Mouse (Mus musculus): ENCODE measurements around the gene Nxpe4.
A peak's percentile ranks its signal among the peaks of the same experiment; 100 is the strongest.
"Not testable (repeated sequence)": the region's sequence is repeated elsewhere in the genome, so short reads cannot be mapped to it uniquely, and the experiment has no call there.

Nxpe4 gene

DNA sequence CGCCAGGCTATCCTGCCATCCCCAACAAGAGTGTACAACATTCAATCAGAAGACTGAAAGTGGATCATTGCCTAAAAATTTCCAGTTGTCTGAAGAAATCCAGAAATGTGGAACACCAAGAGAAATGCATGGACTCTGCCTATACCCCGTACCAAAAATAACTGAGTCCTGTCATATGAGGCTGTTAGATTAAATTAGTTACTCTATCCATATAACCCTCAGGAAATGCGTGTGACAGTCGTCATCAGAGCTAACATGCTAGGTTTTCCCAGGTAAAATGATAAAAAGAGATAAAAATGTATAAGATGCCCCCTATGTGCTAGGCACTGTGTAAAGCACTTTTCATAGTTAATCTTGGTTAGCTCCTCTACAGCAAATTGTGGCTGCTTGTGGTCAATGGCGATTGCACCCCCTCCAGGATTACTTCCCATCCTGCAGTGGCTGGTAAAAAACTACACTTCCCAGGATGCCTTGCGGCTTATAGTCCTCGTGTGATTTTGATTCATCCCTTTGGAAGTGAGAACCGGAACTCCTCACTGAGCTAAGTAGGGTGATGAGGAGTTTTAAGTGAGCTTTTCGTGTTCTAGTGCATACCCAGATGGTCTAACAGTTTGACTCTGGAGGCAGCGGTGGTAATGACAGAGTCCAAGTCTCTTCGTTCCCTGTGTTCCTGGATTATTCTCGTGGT lies at the start of gene Nxpe4:
TSS of gene Nxpe4 (plus strand) at position 519 of the 688 bp plus-strand sequence.
- DNase-seq (ENCODE audit: low spot score): peak; percentile 94

DNA sequence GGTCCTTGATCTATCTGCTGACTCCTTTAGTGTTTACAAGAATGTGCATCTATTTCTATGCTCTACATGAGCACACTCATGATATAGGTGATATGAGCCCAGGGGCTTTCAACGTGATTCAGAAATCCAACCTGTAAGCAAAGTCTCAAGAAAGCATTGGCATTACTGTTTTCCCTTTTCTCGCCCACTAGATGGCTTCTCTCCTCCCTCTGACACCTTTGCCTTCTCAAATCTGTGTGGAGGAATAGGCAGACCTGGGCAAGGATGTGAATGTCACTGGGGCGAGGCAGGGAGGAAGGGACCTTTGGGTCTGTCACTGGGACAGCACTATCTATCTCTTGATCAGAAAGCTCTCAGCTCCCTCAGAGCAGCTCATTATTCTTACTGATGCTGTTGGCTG lies 35.0 kb upstream of the Nxpe4 start:
- DNase-seq (ENCODE audit: low spot score): no peak

DNA sequence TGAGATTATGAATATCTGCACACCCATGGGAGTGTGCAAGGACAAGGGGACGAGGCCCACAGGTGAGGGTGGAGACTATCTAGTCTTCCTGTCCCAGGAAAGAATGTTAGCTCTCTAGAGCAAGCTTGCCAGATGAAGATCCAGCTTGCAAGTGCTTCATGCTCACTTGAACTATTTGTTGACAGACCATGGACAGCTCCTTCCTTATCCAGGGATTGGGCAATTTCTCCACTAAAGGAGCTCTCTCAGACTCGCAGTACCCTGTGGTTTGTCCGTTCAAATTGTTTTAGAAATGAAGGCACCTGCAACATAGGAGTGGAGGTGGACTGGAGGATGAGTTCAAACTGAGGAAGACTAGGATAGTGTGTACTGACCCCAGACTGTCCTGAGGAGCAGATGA lies 24.3 kb upstream of the Nxpe4 start:
- peak; percentile 56 for DNase-seq (ENCODE audit: low spot score)

DNA sequence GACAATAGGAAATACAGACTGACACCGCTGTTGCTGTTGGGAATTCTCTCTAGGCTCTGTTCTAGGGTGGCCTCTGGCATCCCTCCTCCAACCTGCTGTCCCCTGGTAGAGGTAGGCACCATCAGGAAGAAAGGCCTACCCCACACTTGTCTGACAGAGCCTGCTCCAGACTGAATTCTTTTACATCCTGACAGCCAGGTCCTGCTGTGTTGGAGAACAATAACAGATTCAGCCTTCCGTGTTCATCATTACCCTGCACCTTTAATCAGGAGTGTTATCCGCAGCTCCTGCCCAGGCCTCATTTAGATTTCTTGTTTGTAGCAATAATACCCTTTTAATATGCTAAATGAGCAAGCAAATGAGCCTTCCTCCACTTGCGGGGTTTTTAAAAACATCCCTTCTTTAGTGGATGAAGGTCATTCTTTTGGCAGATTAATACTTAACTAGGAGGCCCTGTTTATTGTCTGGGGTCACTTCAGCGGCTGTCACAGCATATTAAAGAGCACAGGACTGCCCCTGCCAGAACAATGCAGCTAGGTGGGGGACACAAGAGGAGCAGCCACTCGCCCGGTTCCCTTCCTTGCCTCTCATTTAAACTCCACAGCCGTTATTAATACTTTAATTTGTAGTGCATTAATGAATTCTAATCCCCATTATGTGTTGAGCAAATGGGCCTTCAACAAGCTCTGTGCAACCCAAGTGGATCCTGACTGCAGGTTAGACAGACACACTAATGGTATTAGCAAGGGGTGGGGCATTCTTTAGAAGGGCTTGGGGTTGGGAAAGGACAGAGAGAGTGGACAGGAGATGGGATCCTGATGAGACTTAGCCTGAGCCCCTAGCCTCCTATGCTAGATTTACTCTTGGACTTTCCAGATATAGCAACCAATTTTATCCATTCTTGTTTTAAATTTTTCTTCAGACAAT lies 21.1 kb upstream of the Nxpe4 start:
- DNase-seq (ENCODE audit: low spot score): peak; percentile 81

DNA sequence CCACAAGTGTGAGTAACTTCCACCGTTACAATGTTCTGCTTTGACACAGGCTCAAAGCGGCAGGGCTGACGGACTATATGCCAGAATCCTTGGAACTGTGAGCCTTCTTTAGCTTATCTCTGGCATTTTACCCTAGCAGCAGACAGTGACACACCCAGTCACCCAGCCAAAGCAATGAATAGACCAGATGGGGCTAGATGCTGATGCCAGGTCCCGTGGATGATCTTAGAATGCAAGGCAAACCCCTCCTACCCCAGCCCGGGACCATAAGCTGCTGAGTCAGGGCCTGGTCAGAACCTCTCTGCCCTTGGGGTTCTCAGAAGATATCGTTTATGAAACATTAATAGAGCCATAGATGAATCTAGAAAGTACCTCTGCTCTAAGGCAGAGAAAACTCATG lies 19.2 kb upstream of the Nxpe4 start:
- no peak for DNase-seq (ENCODE audit: low spot score)

DNA sequence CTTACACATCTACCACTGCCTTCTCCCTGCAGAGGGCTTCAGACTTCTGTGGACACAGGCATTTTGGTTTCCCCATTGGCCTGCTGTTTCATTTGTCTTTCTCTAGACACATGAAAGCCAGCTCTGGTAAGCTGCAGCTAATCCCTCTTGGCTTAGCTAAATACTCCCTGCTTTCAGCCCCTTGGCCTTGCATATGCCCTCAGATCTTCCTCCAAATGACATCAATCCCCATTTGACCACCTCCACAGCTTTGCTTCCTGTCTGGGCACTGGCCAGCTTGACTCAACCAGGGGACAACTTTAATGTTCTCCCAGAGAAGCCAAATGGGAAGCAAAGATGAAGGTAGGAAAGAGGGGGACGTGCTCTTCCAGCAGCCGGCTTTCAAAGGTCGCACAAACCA lies 15.1 kb upstream of the Nxpe4 start:
- no peak for DNase-seq (ENCODE audit: low spot score)

DNA sequence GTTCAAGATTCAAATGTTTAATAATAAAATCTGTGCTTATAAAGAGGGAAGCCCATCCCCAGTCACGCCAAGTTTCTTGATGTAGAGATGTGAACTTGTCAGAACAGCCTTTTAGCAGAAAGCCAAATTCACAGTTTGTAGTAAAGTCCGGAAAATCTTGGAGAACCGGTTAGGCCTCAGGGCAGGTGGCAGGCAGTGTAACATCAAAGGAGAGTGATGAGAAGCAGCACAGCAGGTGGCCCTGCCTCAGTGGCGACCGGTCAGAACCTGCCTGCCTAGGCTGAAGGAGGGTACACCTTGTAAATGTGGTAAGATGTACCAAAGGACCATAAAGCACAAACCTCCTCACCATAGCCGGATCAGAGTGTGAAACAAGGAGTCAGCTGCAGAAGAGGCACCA lies 4.7 kb downstream of the Nxpe4 start:
- DNase-seq (ENCODE audit: low spot score): not testable (repeated sequence)

DNA sequence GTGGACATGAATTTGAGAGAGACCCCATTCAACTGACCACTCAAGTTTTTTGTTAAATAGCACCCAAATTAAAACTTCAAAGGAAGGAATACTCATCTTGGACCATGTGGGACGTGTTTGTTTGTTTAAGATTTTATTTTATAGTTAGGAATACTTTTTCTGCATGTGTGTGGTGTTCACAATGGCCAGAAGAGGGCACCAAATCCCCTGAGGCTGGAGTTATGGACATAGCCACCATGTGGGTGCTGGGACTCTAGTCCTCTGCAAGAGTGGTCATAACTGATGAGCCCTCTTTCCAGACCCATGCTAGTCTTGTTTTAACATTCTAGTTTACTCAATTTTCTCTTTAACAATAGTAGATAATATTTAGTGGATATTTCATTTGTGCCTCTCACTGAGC lies 14.9 kb downstream of the Nxpe4 start:
- DNase-seq (ENCODE audit: low spot score): peak; percentile 35

DNA sequence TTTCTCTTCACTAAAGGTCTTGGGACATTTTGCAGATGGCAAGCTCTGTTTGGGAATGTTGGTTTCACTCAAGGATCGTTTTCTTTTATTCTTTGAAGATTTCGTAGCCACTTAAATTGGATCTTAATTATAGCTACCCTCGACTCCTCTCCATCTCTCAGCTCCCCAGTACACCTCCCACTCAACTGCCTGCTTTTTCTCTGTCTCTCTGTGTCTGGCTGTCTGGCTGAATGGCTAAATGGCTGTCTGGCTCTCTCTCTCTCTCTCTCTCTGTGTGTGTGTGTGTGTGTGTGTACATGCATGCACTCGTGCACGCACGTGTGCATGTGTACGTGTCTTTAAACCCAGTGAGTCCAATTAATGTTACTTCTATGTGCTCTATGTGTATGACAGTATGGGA lies 19.5 kb downstream of the Nxpe4 start:
- no peak for DNase-seq (ENCODE audit: low spot score)

DNA sequence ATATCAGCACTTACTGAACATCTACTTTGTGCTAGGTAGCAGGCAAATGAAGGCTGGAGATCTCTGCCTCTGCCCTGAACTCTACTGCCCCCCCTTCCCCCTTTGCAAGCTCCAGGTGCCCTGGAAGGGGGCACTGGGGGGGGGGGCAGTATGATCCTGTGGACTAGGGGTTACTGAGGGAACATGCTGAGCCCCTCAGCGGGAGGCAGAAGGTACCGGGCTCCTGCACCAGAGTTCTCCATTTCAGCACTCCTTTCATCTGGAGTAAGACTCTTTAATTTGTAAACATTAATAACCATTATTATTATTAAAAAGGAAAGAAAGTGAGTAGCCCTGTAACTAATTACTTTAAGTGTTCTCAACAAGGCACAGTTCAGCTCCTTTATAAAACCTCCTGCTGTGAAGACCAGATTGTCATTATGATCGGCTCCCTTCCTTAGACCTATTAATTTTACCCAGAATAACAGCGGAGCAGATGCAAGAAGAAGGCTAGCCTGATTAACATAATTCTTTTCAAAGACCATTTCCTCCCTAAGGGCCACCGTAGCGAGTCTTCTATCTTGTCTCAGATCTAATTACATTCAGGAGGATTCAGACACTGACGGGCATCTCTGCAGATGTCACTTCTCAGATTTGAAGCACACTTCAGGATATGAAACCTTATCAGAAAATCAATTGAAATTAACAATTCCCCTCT lies 21.0 kb downstream of the Nxpe4 start:
- peak; percentile 56 for DNase-seq (ENCODE audit: low spot score)

DNA sequence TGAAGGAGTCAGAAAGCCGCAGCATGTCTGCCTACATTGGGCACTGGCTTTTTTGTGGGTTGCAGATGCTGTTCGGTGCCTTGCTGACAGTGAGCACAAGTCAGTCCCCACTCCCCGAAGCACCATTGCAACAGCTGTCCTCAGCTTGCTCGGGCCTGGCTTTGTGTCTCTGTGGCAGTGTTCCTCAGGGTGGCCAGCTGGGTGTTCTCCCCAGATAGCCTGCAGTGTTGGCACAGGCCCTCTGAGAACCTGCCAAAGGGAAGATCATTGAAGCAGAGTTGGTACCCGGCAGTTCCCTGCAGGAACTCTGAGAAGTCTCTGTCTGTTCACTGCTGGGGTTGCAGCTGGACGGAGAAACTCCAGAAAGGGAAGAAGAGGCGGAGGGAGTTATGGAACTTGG lies 22.5 kb downstream of the Nxpe4 start:
- DNase-seq (ENCODE audit: low spot score): no peak

DNA sequence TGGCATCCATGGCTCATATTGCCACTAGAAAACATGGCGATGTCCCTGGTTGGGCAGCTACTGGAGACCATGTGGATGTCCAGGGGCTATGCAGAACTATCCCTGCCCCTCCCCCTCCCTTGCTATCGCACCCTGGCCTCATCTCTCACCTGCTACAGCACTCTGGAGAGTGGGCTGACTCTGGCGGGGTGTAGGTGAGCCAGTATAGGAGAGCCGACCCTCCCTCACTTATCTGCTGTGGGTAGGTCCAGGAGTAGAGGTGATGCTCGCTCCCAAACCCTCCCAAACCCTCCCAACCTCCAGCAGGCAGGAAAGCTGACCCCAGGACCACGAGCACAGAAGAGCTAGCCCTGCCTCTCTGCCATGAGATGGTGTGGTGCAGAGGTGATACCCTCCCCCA lies 27.0 kb downstream of the Nxpe4 start:
- no peak for DNase-seq (ENCODE audit: low spot score)

DNA sequence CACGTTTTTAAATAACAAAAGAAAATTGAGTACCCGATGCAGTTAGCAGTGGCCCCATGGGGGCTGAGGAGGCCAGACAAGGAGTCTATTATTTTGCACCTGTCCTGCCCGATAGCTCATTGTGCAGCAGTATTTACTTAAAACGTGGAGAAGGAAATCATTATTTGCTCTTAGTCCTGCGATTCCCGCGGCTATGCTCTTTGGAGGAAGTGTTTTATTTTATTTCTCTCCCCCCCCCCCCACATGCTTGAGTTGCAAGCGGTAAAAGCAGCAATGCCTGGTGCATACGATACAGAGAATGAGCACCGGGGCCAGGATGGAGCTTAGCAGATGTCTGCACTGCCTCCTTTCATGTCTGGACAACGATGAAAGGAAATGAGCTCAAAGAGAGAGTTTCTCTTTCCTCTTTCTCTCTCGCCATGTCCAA lies 35.6 kb downstream of the Nxpe4 start:
- peak; percentile 6 for DNase-seq (ENCODE audit: low spot score)

DNA sequence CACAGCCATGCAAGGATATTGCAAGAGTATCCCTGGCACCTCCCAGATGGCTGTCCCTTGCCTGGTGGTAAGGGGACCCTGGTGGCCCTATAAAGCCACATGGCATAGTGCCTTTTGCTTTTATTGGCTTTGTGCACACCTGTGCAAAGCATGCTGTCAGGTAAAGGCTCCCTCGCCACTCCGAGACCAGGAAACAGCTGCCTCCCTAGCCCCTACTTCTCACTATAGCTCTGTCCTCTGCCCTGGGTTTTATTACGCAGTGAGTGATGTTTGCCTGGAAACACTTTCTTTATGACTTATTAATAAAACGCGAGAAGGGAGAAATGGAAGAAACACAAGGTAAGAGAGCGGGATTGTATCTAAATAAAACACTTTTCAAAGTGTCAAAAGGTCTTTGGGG lies 49.1 kb downstream of the Nxpe4 start:
- no peak for DNase-seq (ENCODE audit: low spot score)

DNA sequence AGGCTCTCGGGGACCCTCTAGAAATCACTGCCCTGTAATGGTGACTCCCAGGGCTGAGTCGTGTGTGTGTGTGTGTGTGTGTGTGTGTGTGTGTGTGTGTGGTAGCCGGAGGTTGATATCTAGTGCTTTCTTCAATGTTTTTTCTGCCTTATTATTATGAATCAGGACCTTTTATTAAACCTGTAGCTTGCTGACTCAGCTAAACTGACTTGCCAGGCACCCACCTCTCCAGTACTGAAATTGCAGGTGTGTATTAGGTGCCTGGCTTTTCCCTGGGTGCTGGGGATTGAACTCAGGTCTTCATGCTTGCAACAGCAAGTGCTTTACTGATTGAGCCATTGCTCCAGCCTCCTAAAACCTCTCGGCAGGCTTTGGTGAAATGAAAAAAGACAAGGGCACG lies 50.1 kb downstream of the Nxpe4 start:
- no peak for DNase-seq (ENCODE audit: low spot score)

DNA sequence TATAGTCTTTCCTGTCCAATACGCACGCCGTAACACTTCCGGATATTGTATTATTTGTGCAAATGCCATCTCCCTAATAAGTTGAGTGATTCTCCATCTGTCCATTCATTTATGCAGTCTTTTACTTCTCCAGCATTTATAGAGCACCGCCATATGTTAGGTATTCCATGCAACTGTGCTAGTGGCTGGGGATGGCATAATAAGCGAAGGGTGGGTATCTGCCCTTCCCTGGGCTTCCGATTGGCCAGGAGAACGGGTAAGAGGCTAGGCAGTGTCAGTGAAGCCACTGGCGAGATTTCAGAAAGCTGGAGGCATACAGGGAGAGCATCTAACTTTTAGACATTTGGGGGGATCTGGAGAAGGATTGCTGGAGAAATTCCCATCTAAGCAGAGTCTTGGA lies 52.9 kb downstream of the Nxpe4 start:
- DNase-seq (ENCODE audit: low spot score): no peak

DNA sequence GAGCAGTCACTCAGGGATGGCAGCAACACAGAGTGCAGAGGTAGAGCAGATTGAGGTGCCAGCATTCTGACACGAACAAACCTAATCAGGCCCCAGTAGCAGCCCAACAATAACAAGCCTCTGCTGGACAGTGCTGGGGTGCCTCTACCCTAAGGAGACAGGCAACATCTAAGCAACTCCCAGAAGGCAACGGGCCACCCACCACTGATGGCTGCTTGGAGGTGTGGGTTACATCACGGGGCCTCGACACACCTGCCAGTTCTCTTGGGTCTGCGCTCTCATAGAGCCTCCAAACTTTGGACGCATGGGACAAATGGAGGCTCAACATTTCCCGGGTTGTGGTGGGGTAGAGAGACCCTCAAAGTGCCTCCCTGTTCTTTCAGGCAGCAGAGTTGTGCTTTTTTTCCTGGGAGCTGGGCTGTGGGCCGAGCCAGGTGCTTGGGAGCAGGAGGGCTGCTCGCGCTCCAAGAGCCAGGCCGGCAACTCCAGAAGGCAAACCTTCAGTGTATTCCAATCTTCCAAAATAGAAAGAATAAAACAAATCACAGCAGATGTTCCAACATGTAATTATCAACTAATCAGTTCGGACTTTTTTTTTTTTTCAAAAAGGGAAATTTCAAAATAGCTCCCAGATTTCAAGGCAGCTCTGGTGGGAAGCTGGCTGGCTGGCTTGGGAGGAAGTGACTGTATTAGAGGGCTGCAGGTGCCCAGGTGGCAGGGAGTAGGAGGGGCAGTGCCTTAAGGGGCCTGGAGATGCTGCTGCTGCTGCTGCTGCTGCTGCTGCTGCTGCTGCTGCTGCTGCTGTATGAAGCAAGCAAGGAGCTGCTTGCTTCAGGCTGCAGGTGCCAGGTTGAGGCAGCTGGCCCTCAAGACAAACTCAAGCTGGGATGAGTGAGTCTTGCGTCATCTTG lies 54.5 kb downstream of the Nxpe4 start:
- no peak for DNase-seq (ENCODE audit: low spot score)

DNA sequence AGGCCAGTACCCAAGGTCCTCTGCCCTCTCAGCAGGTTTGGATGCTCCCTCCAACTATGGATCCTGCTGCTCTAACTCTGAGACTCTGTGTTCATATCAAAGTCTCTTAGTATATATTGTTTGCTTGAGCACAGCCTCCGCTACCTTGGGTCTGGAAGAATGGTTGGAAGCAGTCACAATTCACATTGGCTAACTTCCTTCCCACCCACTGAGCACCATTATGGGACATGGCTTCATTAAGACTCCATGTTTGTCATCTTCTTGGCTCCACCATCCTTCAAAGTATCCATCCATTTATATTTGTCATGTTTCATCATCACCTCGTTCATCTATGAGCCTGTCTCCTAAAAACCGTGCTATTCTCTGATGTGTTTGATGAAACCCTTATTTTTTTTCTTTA lies 68.9 kb downstream of the Nxpe4 start:
- DNase-seq (ENCODE audit: low spot score): no peak

DNA sequence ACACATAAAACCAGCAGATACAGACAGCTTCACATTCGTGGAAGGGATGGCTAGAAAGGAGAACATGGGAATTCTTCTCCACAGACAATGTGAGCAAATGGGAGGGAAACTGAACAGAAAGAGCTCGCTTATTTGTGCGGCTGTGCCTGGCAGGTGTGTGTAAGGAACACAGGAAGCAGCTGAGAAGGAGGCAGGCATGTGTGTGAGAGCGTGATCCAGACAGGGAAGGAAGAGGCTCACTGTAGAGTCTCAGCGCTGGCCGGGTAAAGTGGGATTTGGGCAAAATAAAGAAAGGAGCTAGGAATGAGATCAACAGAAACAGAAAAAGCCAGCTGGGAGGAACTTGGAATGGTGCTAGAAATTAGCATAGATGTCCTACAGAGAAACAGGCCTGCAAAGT lies 74.6 kb downstream of the Nxpe4 start:
- no peak for DNase-seq (ENCODE audit: low spot score)

DNA sequence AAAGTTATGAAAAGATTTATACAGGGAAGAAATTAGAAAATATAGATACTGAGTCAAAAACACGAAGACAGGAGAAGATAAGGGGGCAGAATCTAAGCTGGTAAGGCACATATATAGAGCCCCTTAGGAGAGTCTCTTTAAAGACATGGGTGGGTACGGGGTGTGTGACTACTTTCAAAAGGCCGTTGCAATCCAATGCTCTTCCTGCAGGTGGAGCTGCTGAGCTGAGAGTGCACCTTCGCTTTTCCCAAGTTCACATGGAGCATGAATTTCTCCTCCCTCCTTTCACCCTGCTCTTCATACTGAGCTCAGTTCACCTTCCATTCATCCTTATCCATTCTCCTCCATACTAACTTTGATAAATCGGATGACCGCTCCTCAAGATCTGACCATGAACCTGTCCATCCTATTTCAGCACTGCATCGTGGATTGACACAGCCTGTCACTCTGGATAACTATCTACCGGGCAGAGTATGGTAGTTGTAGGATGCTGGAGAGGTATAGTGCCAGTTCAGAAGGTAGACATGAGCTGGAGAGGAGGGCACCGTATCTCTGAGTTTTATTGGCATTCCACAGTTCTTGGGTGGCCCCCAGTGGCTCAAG lies 76.4 kb downstream of the Nxpe4 start:
- peak; percentile 30 for DNase-seq (ENCODE audit: low spot score)

DNA sequence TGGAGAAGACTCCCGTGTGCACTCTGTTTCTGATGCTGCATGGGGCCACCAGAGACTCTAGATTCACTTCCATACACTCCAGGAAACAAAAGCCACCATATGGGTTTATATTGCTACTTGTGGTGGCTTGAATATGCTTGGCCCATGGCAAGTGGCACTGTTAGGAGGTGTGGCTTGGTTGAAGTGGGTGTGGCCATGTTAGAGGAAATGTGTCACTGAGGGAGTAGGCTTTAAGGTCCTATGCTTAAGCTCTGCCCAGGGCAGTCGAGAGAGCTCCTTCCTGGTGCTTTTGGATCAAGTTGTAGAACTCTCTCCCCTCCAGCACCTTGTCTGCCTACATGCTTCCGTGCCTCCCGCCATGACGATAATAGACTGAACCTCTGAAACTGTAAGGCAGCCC lies 77.6 kb downstream of the Nxpe4 start:
- DNase-seq (ENCODE audit: low spot score): no peak
